Mouse (Mus musculus): ENCODE measurements around the gene Cnbp.

The Cnbp gene

GRCm38 (mm10) chr6:87850155-87850899, 579 bp downstream of the Cnbp start:
- DNase-seq (ENCODE audit: low spot score) = peak; percentile 63

- DNase-seq (ENCODE audit: low spot score) = peak; percentile 71
Observed at GRCm38 (mm10) chr6:87849780-87850154, 1.1 kb downstream of the Cnbp start.

GRCm38 (mm10) chr6:87846813-87847212, 4.1 kb downstream of the Cnbp start:
- no peak for DNase-seq (ENCODE audit: low spot score)

- DNase-seq (ENCODE audit: low spot score) = no peak
Observed at GRCm38 (mm10) chr6:87845031-87845695, 5.7 kb downstream of the Cnbp start.

- peak; percentile 43 for DNase-seq (ENCODE audit: low spot score)
Observed at GRCm38 (mm10) chr6:87842254-87842653, 8.7 kb downstream of the Cnbp start.

- no peak for DNase-seq (ENCODE audit: low spot score)
Observed at GRCm38 (mm10) chr6:87841635-87842034, 9.3 kb downstream of the Cnbp start.

- DNase-seq (ENCODE audit: low spot score) = no peak
Observed at GRCm38 (mm10) chr6:87839797-87840341, 11.0 kb downstream of the Cnbp start.

- peak; percentile 99 for DNase-seq (ENCODE audit: low spot score)
Observed at GRCm38 (mm10) chr6:87838551-87839197, 12.2 kb downstream of the Cnbp start, which contains the start of gene Isy1. TSS of gene Isy1 (minus strand) at chr6:87838798.

GRCm38 (mm10) chr6:87835695-87836094, 15.2 kb downstream of the Cnbp start, which contains the start of gene Gm45140:
TSS of gene Gm45140 (minus strand) at chr6:87835795.
- no peak for DNase-seq (ENCODE audit: low spot score)

- DNase-seq (ENCODE audit: low spot score) = no peak
Observed at GRCm38 (mm10) chr6:87820366-87820765, 30.5 kb downstream of the Cnbp start.

GRCm38 (mm10) chr6:87814486-87814885, 36.4 kb downstream of the Cnbp start:
- no peak for DNase-seq (ENCODE audit: low spot score)

- DNase-seq (ENCODE audit: low spot score) = no peak
Observed at GRCm38 (mm10) chr6:87812656-87813055, 38.2 kb downstream of the Cnbp start.

- peak; percentile 92 for DNase-seq (ENCODE audit: low spot score)
Observed at GRCm38 (mm10) chr6:87811675-87812338, 39.1 kb downstream of the Cnbp start, which contains the start of gene Rab43. TSS of gene Rab43 (minus strand) at chr6:87812164.

- peak; percentile 59 for DNase-seq (ENCODE audit: low spot score)
Observed at GRCm38 (mm10) chr6:87810713-87811669, 39.9 kb downstream of the Cnbp start.

GRCm38 (mm10) chr6:87810311-87810710, 40.6 kb downstream of the Cnbp start:
- DNase-seq (ENCODE audit: low spot score) = no peak

- no peak for DNase-seq (ENCODE audit: low spot score)
Observed at GRCm38 (mm10) chr6:87809651-87810161, 41.2 kb downstream of the Cnbp start.

GRCm38 (mm10) chr6:87809144-87809543, 41.8 kb downstream of the Cnbp start:
- no peak for DNase-seq (ENCODE audit: low spot score)

GRCm38 (mm10) chr6:87808521-87808920, 42.4 kb downstream of the Cnbp start:
- DNase-seq (ENCODE audit: low spot score) = no peak

GRCm38 (mm10) chr6:87807735-87808440, 43.0 kb downstream of the Cnbp start:
- no peak for DNase-seq (ENCODE audit: low spot score)

GRCm38 (mm10) chr6:87806857-87807256, 44.0 kb downstream of the Cnbp start:
- DNase-seq (ENCODE audit: low spot score) = no peak

Data from embryo, embryonic 10.5 days (tissue).